Mouse (Mus musculus): ENCODE data around the gene Pbld2. TPM values are rescaled to one million over a fixed set of nuclear protein-coding genes. Genes with fewer than 3 reads are reported as not detected.

The Pbld2 gene
- polyA plus RNA-seq, 1 experiment from 2014 or later: 0.46 TPM

- Histone ChIP-seq H3K4me2 (replicated peaks) (peak overlapping the region; percentile 62), H3K36me3 (replicated peaks; ENCODE audit: control insufficient read depth, insufficient read depth) (no peaks in the 10 kb centered on the region), H3K27ac (peak overlapping the region; percentile 99), H3K9me3 (ENCODE audit: control insufficient read depth, low read length) (no peaks in the 10 kb centered on the region), H3K4me1 (replicated peaks; ENCODE audit: control insufficient read depth, insufficient read depth, low read length) (peaks cover 58% of the 10 kb centered on the region), H3K27me3 (ENCODE audit: control insufficient read depth, insufficient read depth, low read length) (no peaks in the 10 kb centered on the region), H3K9ac (peak overlapping the region; percentile 99), H3K4me3 (replicated peaks; ENCODE audit: low read length) (peak overlapping the region; percentile 93)
- ATAC-seq (ENCODE audit: low FRiP score): peak; percentile 10
- under 1% methylated on average over 67 of the region's 68 CpGs for WGBS
- DNase-seq (ENCODE audit: low spot score): peak; percentile 46
Measured at GRCm38 (mm10) chr10:63023121-63023748, 880 bp upstream of the Pbld2 start.

DNA sequence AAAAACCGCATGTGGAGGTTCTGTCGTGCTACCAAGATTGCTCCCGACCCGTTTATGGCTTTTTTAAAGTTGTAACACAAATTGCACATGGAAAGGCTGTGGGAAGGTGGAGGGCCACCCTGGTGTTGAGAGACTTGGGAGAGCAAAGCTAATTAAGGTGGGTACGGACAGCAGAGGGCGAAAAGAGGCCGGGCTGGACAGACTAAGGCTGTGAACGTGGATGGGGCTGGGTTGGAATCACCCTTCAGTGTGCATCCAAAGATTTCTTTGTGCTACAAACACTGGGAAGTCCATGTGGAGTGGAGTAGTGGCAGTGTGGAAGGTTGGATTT, 430 bp downstream of the Pbld2 start:
- H3K36me3 ChIP-seq (replicated peaks; ENCODE audit: control insufficient read depth, insufficient read depth): no peaks in the 10 kb centered on the region
- peak overlapping the region; percentile 62 for H3K4me2 ChIP-seq (replicated peaks)
- peak overlapping the region; percentile 99 for H3K27ac ChIP-seq
- H3K9me3 ChIP-seq (ENCODE audit: control insufficient read depth, low read length): no peaks in the 10 kb centered on the region
- WGBS: under 1% methylated on average over 8 of the region's 8 CpGs
- no peaks in the 10 kb centered on the region for H3K27me3 ChIP-seq (ENCODE audit: control insufficient read depth, insufficient read depth, low read length)
- H3K4me1 ChIP-seq (replicated peaks; ENCODE audit: control insufficient read depth, insufficient read depth, low read length): peaks cover 48% of the 10 kb centered on the region
- ATAC-seq (ENCODE audit: low FRiP score): peak; percentile 31; the same call in 1 of the 2 replicates
- H3K9ac ChIP-seq: peak overlapping the region; percentile 77
- peak; percentile 69 for DNase-seq (ENCODE audit: low spot score)
- H3K4me3 ChIP-seq (replicated peaks; ENCODE audit: low read length): peak overlapping the region; percentile 93

DNA sequence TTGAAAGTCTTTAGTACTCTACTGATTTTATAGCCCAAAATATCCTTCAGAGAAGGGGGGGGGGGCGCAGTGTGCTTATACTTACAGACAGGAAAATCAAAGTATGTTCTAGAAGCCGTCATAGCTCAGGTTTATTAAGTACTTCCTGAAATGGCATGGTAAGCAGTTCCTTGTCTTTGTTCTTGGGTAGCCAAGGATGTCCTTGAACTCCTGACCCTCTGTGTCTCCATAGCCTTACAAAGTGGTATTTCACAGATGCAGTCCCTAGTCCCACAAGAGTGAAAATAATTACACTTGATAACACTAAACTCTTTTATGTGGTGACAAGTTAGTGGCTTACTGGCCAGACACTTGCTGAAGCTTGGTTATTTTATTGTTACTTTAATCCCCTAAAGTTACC, 901 bp downstream of the Pbld2 start:
- no peaks in the 10 kb centered on the region for H3K36me3 ChIP-seq (replicated peaks; ENCODE audit: control insufficient read depth, insufficient read depth)
- DNase-seq (ENCODE audit: low spot score) (no peak), ATAC-seq (ENCODE audit: low FRiP score) (no peak)
- peak overlapping the region; percentile 93 for H3K4me3 ChIP-seq (replicated peaks; ENCODE audit: low read length)
- no peaks in the 10 kb centered on the region for H3K9me3 ChIP-seq (ENCODE audit: control insufficient read depth, low read length)
- peaks cover 46% of the 10 kb centered on the region for H3K4me1 ChIP-seq (replicated peaks; ENCODE audit: control insufficient read depth, insufficient read depth, low read length)
- H3K27ac ChIP-seq: peak overlapping the region; percentile 99
- H3K27me3 ChIP-seq (ENCODE audit: control insufficient read depth, insufficient read depth, low read length): no peaks in the 10 kb centered on the region
- 29% methylated on average over 2 of the region's 2 CpGs for WGBS
- peak overlapping the region; percentile 62 for H3K4me2 ChIP-seq (replicated peaks)
- H3K9ac ChIP-seq: peak overlapping the region; percentile 77

GRCm38 (mm10) chr10:63025491-63026011, 1.4 kb downstream of the Pbld2 start:
- Histone ChIP-seq H3K36me3 (replicated peaks; ENCODE audit: control insufficient read depth, insufficient read depth) (no peaks in the 10 kb centered on the region), H3K9ac (peak overlapping the region; percentile 77), H3K27me3 (ENCODE audit: control insufficient read depth, insufficient read depth, low read length) (no peaks in the 10 kb centered on the region), H3K9me3 (ENCODE audit: control insufficient read depth, low read length) (no peaks in the 10 kb centered on the region), H3K4me1 (replicated peaks; ENCODE audit: control insufficient read depth, insufficient read depth, low read length) (peaks cover 41% of the 10 kb centered on the region), H3K27ac (peak overlapping the region; percentile 99), H3K4me3 (replicated peaks; ENCODE audit: low read length) (peak overlapping the region; percentile 93), H3K4me2 (replicated peaks) (peak overlapping the region; percentile 62)
- ATAC-seq (ENCODE audit: low FRiP score): no peak
- WGBS: 12% methylated on average over 6 of the region's 6 CpGs
- no peak for DNase-seq (ENCODE audit: low spot score)

- H3K27ac ChIP-seq: peak overlapping the region; percentile 99
- H3K9ac ChIP-seq: peak overlapping the region; percentile 32; the same call in 1 of the 2 replicates
- H3K4me3 ChIP-seq (replicated peaks; ENCODE audit: low read length): no peak overlapping the region
- peak; percentile 83 for DNase-seq (ENCODE audit: low spot score)
- no peaks in the 10 kb centered on the region for H3K9me3 ChIP-seq (ENCODE audit: control insufficient read depth, low read length)
- peaks cover 34% of the 10 kb centered on the region for H3K4me1 ChIP-seq (replicated peaks; ENCODE audit: control insufficient read depth, insufficient read depth, low read length)
- peak overlapping the region; percentile 62 for H3K4me2 ChIP-seq (replicated peaks)
- H3K36me3 ChIP-seq (replicated peaks; ENCODE audit: control insufficient read depth, insufficient read depth): no peaks in the 10 kb centered on the region
- WGBS: 5% methylated on average over 8 of the region's 8 CpGs
- H3K27me3 ChIP-seq (ENCODE audit: control insufficient read depth, insufficient read depth, low read length): no peaks in the 10 kb centered on the region
- no peak for ATAC-seq (ENCODE audit: low FRiP score)
Measured at GRCm38 (mm10) chr10:63026156-63026794, 2.2 kb downstream of the Pbld2 start.

- Histone ChIP-seq H3K4me1 (replicated peaks; ENCODE audit: control insufficient read depth, insufficient read depth, low read length) (peaks cover 29% of the 10 kb centered on the region), H3K27me3 (ENCODE audit: control insufficient read depth, insufficient read depth, low read length) (no peaks in the 10 kb centered on the region), H3K27ac (peak overlapping the region; percentile 99), H3K36me3 (replicated peaks; ENCODE audit: control insufficient read depth, insufficient read depth) (no peaks in the 10 kb centered on the region), H3K9me3 (ENCODE audit: control insufficient read depth, low read length) (no peaks in the 10 kb centered on the region), H3K4me2 (replicated peaks) (peak overlapping the region; percentile 62), H3K4me3 (replicated peaks; ENCODE audit: low read length) (no peak overlapping the region), H3K9ac (peak overlapping the region; percentile 32; the same call in 1 of the 2 replicates)
- DNase-seq (ENCODE audit: low spot score) (no peak), ATAC-seq (ENCODE audit: low FRiP score) (no peak)
- 16% methylated on average over 6 of the region's 6 CpGs for WGBS
Measured at GRCm38 (mm10) chr10:63026795-63027160, 2.7 kb downstream of the Pbld2 start.

- Histone ChIP-seq H3K4me2 (replicated peaks) (peak overlapping the region; percentile 62; the same call in 1 of the 2 replicates), H3K27ac (peak overlapping the region; percentile 99), H3K36me3 (replicated peaks; ENCODE audit: control insufficient read depth, insufficient read depth) (no peaks in the 10 kb centered on the region), H3K27me3 (ENCODE audit: control insufficient read depth, insufficient read depth, low read length) (no peaks in the 10 kb centered on the region), H3K9ac (no peak overlapping the region), H3K4me3 (replicated peaks; ENCODE audit: low read length) (no peak overlapping the region), H3K9me3 (ENCODE audit: control insufficient read depth, low read length) (no peaks in the 10 kb centered on the region), H3K4me1 (replicated peaks; ENCODE audit: control insufficient read depth, insufficient read depth, low read length) (peaks cover 25% of the 10 kb centered on the region)
- no peak for ATAC-seq (ENCODE audit: low FRiP score)
- no peak for DNase-seq (ENCODE audit: low spot score)
- WGBS: 79% methylated on average over 10 of the region's 10 CpGs
Measured at GRCm38 (mm10) chr10:63027376-63028161, 3.5 kb downstream of the Pbld2 start.

GRCm38 (mm10) chr10:63028396-63028795, 4.3 kb downstream of the Pbld2 start:
- ATAC-seq (ENCODE audit: low FRiP score) (no peak), DNase-seq (ENCODE audit: low spot score) (no peak)
- WGBS: 49% methylated on average over 4 of the region's 4 CpGs

DNA sequence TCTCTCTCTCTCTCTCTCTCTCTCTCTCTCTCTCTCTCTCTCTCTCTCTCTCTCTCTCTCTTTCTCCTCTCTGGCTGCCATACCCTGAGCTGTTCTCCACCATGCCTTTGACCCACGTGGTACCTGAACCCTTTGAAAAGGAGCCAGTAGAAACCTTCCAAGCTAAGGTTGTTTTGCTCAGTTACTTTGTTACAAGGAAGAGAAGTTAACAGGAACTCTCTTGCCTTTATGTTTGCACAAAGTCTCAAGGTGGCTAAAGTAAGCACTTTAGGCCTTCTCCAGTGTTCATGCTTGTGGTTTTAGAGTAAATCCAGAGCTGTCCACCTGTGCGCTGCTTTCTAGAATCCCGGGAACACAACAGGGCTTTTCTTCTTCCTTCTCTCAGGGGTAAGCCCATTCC, 8.2 kb downstream of the Pbld2 start:
- H3K27ac ChIP-seq: no peak overlapping the region
- no peaks in the 10 kb centered on the region for H3K9me3 ChIP-seq (ENCODE audit: control insufficient read depth, low read length)
- no peaks in the 10 kb centered on the region for H3K27me3 ChIP-seq (ENCODE audit: control insufficient read depth, insufficient read depth, low read length)
- H3K4me3 ChIP-seq (replicated peaks; ENCODE audit: low read length): no peak overlapping the region
- WGBS: 86% methylated on average over 3 of the region's 3 CpGs
- no peak overlapping the region for H3K4me2 ChIP-seq (replicated peaks)
- peaks cover 2% of the 10 kb centered on the region for H3K4me1 ChIP-seq (replicated peaks; ENCODE audit: control insufficient read depth, insufficient read depth, low read length)
- no peaks in the 10 kb centered on the region for H3K36me3 ChIP-seq (replicated peaks; ENCODE audit: control insufficient read depth, insufficient read depth)
- no peak overlapping the region for H3K9ac ChIP-seq
- no peak for ATAC-seq (ENCODE audit: low FRiP score)
- no peak for DNase-seq (ENCODE audit: low spot score)

More at GRCm38 (mm10) chr10:63028396-63028795, 4.3 kb downstream of the Pbld2 start:
- Histone ChIP-seq H3K4me2 (replicated peaks) (no peak overlapping the region), H3K9me3 (ENCODE audit: control insufficient read depth, low read length) (no peaks in the 10 kb centered on the region), H3K27ac (peak overlapping the region; percentile 99; the same call in 1 of the 2 replicates), H3K4me1 (replicated peaks; ENCODE audit: control insufficient read depth, insufficient read depth, low read length) (peaks cover 25% of the 10 kb centered on the region), H3K36me3 (replicated peaks; ENCODE audit: control insufficient read depth, insufficient read depth) (no peaks in the 10 kb centered on the region), H3K4me3 (replicated peaks; ENCODE audit: low read length) (no peak overlapping the region), H3K27me3 (ENCODE audit: control insufficient read depth, insufficient read depth, low read length) (no peaks in the 10 kb centered on the region), H3K9ac (no peak overlapping the region)
